Mouse (Mus musculus) spleen, postnatal 10 days (tissue): ENCODE data around the gene Il1f10.

Source experiments
- DNase-seq, 2 experiments: peaks; one replicate each; pipeline ENCODE4 v3.0.0; 2021 to 2022; ENCODE audit warnings: low spot score in 2 of 2

Gene Il1f10

GRCm38 (mm10) chr2:24290896-24291295, at the start of gene Il1f10:
Gene Il1f10, plus strand, starts transcription at chr2:24291196.
- DNase-seq: no peak

GRCm38 (mm10) chr2:24267503-24267902, 23.5 kb upstream of the Il1f10 start:
- DNase-seq: no peak

- no peak for DNase-seq
These were observed 17.4 kb upstream of the Il1f10 start for GRCm38 (mm10) chr2:24273619-24274018.

GRCm38 (mm10) chr2:24275146-24275545, 15.8 kb upstream of the Il1f10 start:
- DNase-seq: no peak

DNA sequence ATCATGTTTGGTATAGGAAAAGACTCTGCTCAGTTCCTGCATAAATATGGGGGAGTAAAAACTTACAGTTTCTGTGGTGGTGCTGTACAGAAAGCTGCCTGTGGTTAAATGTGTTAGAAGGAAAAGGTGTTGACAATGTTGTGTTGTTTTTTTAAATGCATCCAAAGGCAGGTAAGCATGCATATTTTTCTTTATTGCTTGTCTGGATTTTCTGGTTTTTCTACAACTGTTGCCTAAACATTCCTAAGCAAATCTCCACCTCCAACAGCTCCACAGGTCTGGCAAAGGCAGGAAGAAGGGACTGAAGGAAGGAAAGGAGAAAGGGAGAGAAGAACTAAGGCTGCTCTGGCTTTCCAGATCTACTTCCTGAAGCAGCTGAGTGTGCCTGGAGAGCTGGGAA, 14.3 kb upstream of the Il1f10 start, which contains the start of gene Il1f5:
Gene Il1f5, plus strand, starts transcription at position 301 of the 400 bp plus-strand sequence.
- DNase-seq: no peak

DNA sequence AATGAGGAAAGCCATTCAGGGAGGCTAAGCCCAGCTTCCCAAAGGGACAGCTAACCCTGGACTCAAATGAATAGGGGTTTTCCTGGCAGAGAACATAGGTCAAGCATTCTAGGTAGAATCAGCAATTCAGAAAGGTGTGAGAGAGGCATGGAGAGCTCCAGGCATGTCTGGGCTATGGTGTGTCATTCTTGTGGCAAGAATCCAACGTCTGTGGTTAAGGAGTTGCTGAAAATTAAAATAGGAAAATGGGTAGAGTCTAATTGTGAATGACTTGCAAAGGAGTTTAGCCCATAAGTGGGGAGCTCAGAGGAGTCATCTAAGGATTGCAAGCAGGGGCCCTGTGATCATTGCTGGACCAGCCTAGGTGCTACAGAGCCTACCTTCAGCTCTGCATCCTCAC, 3.6 kb downstream of the Il1f10 start:
- no peak for DNase-seq

DNA sequence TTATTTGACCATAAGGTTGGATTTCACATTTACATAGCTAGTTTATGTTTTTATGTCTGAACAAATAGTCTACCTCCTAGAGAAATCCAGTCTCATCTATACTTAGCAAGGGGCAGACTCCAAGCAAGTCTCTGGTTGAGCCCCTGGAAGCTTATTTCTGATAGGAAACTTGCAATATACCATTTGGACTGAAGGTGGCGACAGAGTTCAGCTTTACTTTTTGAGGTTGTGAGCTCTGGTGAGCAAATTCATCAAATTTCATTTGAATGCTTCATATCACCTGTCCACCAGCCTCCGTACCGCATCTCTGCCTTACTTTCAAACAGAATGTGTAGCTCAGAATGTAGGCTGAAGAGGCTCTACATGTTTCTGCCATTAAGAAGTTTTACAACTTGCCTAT, 5.8 kb downstream of the Il1f10 start:
- DNase-seq: peak; percentile 27 to 56

DNA sequence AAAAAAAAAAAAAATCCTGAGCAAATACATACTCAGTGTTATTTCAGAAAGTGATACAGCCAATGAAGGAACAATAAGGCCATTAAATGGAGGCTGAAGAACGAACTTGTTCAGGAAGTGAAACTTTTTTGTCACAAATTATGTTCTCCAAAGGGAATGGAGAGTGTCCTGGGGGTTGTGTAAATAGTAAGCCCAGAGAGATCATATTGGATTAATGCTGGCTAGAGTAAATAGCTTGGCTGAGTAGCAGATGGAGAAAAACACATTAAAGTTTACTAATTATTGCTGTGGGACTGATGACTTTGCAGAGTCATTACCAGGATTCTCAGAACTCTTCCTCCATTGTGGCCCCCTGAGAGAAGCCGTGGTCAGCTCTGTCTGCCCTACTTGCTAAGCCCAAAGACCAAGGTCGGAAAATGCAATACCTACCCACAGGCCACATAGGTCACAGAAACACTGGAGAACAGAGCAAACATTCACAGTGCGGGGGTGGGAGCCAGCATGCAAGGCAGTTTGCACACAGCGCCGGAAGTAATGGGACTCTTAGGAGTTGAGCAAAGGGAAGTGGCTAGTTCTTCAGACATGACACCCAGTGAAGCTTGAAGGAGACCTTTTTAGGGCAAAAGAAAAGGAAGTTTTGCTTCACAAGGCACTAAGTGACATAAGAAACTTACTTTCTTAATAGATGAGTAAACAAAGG, 20.5 kb downstream of the Il1f10 start:
- DNase-seq: peak; percentile 18 to 50

DNA sequence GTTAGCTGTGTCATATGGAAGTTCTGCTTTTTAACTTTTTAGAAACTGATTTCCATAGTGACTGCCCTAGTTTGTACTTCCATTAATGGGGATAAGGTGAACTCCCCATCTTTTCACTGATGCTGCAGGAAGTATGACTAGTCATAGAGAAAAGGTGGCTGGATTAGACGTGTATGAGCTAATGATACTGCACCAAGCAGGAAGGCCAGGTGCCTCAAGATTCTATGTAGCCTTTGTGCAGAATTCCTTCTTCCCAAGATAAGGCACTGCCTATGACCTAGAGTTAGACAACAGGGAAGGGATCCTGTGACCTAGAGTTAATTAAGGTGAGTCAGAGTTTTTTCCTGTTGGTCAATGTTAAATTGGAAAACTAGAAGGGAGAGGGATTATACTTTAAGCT, 25.9 kb downstream of the Il1f10 start:
- DNase-seq: no peak

DNA sequence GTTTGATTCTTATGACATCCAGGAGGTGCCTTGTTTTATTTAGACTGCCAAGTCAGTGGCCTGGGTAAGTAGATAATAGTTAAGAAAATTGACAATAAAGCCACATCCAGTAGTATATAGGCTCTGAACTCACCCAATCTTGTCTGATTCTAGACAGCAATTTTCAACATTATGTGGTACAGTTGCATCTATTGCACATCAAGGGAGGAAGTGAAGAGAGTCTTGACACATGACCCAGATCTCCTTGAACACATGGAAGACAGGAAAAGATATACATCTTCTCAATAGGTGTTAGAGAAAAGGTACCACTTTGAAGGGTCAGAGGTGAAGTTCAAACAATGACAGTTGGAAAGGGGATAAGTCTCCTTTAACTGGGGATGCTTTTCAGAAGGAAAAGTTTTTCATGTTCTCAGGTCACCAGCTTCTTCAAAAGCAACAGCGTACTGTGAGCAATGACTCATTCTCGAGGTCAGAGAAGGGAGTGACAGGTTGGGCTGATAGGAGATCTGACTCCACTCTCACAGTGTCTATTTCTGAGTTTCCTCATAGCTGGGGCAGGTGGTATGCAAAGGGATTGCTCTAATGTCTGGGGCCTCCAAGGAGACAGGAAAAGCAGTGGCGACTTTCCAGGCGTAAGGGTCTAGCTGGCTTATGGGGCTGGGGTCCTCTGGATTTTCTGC, 27.1 kb downstream of the Il1f10 start:
- no peak for DNase-seq

- DNase-seq: no peak
These were observed 44.3 kb downstream of the Il1f10 start for GRCm38 (mm10) chr2:24335333-24335732.

- DNase-seq: no peak
These were observed 45.5 kb downstream of the Il1f10 start, which contains the start of gene Il1rn for GRCm38 (mm10) chr2:24336545-24336944. Gene Il1rn, plus strand, starts transcription at chr2:24336853.

DNA sequence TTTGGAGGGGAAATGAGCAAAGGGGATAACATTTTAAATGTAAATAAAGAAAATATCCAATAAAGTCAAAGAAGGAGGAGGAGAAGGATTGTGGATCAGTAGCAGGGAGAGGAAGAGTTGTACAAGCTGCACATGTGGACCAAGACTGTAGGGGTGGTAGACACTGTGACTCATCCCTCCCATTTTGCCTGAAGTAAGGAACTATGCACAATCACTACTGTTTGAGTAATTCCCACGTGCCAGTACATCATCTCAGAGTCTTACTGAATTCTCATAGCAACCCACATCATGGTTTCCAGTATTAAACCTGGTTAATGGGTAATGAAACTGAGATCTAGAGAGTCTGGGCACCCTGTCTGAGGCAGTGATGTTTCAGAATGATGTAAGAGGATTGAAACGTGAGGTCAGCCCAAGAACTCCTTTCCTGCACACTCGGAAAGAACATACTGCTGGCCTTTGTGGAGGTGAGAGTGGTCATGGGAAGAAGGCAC, 50.4 kb downstream of the Il1f10 start:
- no peak for DNase-seq
